Mouse (Mus musculus) mature B cell (primary cell): ENCODE results near the gene Abcg1.

ENCODE experiments used
- in situ Hi-C: fragments of 300-500 bp; cut with MboI; formaldehyde crosslinking; loops from 2 replicates; pipeline ENCODE4 v1.14.3; 2019

The Abcg1 gene

DNA sequence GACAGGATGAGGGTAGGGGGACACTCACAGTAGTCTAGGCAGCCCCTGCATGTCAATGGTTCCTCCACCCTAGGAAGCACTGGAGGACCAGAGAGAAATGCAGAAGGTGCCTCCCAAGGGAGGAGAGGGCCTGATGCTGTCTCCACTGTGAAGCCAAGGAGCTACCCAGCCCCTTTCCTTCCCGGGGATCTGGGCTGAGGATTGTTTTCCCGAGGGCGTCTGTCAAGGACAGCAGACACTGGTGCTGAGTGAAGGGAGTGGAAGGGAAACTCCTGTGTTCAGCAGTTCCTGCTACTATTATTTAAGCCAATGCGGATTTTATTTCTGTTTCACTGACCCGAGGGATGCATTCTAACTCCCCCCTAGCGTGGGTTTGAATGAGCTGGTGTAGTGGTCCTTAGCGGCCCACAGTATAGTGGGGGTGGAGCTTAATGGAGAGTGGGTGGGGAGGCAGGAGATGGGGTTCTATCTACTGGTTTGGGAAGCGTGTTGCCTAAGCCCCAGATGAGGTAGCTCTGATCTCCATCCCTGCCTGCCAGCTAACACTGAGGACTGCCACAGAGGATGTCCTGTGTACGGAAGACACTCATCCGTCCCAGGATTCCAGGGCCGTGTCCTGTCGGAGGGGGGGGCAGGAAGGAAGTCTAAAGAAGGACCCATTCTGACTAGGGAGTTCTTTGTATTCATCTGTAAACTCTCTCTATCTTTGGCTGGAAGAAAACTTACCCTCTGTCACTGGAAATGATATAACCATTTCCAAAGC, 21.8 kb downstream of the Abcg1 start:
- in situ Hi-C loops: no loop called here

DNA sequence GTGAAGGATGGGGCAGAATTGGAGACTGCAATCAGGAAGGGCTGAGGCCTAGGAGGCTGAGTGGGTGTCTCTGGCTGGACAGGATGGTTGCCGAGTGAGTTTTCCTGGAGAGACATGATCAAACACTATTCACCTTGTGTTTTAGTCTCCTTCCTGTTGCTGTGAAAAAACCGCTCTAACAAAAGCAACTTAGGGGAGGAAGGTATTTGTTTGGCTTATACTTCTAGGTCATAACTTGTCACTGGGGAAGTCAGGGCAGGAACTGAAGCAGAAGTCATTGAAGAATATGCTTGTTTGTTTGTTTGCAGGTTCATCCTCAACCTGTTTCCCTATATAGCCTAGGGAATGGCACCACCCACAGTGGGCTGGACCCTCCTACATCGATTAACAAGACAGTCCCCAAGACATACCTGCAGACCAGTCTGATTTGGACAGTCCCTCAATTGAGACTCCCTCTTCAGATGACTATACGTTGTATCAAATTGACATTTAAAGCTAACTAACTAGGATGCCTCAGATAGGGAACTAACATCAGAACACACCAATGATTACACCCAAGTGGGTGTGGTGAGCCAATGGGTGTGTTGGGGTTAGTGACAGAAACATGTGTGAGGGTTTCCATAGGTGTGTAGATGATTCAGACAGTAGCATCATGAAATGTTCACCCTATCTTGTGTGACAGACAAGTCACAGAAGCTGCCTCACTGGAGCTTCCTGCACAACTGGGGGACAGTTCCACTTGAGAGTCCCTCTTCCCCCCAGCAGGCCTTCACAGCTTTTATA, 25.0 kb downstream of the Abcg1 start:
- in situ Hi-C loops: no loop called here

DNA sequence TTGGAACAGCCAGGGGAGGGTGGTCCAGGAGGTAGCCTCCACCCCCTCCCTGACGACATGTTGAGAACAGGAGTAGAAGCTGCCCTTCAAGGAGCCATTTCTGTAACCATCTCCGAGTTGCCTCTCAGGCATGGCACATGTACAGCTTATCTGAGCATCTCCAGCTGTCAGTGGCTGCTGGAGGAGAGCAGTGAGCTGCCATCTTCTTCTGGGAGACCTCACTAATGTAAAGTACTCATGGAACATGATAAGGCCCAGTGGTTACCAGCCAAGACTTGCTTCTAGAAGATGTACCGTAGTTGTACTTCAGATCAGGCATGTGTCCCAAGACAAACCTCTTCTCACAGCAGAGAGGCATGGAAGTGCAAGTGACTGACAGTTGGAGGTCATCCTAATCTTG, 28.0 kb downstream of the Abcg1 start:
- in situ Hi-C loops: no loop called here

DNA sequence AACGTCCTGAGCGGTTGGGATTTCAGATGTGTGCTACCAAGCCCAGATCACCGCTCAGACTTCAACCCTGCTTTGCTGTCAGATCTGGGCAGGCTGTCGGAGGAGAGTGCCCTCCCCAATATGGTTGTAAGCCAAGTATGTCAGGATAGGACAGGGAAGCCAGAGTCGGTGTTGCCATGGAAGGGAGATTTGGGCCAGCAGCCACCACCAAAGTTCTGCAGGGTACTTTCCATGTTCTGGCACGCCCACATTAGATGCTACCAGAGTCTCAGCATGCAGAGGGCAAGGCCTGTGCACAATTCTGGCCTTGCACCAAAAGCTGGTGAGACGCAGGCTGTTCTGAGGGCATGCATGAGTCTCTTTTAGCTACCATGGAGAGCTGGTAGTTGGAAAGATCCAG, 28.7 kb downstream of the Abcg1 start:
- in situ Hi-C loops: no loop called here

DNA sequence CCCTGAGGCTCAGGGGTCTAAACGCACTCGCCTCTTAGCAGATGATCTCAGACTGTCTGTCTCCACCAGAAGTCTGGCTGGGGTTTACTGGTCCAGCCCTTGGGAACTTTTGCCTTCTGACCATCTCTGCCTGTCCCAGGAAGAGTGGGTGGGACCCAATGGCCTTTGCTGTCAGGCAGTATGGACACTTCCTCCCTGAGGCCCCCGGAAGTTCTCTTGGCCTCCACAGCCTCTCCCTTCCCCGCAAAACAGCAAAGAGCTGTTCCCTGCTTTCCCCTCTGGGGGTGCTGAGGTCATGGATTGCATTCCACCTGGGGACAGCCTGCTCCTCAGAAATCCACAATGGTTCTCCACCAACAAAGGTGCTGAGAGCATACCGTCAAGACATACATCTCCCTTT, 31.2 kb downstream of the Abcg1 start:
- in situ Hi-C loops: no loop called here

DNA sequence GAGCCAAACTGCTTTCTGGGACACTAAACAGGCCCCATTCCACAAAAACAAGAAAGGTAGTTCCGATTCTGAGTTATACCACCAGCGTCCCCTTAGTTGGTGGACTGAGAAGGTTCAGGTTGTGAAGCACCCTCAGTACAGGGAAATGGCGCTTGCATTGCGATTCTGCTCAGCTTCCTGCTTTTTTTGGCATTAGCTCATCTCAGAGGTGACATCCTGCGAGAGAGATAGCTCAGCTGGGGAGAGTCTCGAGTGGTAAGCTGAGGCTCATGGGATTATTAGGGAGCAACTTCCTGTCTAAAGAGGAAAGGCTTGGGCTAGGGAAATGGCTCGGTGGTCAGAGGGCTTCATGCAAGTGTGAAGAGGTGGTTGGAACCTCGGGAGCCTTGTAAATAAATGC, 32.4 kb downstream of the Abcg1 start:
- in situ Hi-C loops: no loop called here

DNA sequence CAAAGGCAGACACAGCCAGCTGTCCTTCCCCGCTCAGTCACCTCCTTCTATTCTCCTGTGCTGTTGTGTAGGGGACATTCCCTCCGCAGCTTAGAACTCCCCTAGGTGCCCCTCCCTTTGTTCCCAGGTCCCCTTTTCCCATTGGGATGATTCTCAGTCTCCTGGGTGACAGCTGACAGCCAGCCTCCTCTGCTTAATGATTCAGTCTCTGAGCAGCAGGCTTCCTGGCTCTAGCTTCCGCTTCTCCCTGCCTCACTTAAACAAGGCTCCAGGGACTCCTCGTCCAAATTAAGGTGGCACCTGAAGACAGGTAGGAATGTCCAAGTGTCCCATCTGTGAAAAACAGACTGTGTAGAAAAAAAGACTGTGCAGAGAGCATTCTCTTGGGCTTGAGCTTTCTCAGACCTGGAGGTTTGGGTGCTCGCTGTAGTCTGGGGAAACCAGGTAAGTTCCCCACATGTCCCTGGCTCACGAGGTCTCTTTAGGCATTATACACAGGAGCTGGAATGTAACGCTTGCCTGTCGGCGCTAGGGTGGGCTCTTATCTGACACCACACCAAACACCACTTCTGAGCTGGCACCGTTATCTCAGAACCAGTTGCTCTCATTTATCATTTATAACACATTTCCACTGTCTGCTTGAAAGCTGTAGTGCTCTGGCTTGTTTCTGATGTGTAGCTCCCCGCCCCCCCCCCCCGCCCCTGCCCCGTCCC, 33.7 kb downstream of the Abcg1 start:
- in situ Hi-C loops: no loop called here

DNA sequence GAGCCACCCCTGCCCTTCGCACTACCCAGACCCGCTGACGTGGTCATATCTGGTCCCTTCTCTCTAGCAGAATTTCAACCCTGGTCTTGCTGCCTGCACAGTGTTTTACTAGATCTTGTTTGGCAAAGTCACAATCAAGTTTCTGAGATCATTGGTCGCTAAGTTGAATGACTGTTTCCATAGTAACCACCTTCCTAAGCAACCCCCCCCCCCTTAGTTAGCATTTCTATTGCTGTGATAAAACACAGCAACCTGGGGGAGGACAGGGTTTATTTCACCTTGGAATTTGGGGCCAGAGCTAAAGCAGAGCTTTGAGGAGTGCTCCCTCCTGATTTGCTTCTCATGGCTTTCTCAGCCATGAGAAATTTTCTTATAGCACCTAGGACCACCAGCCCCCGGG, 37.3 kb downstream of the Abcg1 start:
- in situ Hi-C loops: no loop called here

DNA sequence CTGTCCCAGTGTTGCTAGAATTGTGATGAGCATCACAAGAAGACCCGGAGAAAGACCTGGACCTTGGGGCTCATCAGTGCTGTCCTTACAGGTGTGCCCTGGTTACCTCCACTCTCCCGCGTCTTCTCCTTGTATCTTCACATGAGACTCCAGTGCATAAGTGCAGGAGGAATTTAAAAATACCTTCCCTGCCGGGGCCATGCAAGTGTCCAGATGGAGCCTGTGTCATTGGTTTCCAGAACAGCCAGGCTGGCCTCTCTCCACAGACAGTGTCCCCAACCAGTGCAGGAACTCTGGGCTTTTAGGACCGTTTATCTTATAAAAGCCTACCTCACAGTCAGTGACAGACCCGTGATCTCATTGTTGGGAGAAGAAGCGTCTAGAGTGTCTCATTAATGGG, 38.1 kb downstream of the Abcg1 start:
- in situ Hi-C loops: no loop called here

DNA sequence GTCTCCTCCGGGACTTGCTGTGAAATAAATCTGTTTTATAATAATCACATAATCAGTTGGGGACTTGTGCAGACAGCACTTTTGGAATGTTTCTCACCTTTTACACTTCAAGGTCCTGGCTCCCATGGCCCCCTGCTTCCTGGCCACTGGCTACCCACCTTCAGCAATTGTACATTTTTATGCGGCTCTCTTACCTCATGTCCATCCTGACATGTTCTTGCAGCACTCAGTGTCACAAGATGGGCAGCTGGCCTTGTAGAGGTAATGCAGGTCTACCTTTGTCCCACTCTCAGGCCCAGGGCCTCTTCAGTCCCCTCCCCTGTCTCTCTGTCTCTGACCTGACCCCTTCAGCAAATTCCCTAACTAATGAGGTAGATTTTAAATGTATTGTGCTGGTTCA, 39.4 kb downstream of the Abcg1 start:
- in situ Hi-C loops: no loop called here

DNA sequence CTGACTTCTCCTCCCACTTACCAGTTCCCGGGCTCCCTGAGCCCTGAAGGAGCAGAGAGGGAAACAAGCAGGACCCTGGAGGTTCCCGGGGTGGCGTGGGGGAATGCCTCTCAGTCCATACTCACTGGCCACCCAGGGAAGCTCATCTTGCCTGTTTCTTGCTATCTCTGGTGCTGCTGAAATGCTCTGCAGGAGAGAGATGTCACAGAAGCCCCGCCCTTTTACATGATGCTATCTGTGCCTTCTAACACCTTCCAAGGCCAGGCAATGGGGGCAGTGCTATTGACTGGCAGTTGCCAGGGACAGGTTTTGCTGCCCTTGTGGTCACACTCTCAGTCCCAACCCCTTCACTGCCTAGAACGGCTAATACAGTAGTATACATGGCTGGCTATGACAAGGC, 41.3 kb downstream of the Abcg1 start:
- in situ Hi-C loops: no loop called here

DNA sequence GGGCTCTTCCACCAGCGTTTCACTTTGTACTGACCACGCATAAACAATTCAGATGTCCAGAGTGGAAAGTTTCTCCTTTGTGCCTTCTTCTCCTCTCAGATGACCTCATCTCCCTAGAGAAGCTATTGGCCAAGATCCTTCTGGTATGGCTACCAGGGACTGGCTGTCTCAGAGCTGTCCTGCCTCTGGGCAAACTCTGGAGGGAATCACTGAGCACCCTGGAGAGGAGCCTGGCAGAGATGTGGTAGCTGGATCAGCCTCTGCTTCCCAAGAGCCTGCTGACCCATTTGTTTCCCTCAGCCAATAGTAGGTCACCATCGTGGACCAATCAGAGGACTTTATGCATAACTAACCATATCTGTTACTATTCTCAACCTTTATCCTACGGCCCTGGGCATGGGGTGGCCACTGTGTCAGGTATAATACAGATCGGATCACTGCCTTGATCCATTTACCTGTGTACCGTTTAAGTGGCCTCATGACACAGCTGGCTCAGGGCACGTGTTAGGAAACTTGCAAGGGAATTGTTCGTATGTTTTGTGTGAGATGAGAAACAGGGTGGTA, 45.6 kb downstream of the Abcg1 start:
- in situ Hi-C loops: no loop called here

DNA sequence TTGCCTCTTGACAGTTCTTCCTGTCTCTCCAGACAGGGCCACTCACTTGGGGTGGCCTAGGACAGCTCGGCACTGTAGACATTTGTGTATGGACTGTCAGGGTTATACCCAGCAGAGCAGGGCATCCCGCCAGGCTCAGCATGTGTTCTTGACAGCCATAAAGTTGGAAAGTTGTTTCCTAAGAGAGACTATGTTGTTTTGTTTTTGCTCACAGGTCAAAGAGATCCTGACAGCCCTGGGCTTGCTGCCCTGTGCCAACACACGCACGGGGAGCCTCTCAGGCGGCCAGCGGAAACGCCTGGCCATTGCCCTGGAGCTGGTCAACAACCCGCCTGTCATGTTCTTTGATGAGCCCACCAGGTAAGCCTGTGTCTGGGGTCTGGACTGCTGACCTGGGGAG, 46.3 kb downstream of the Abcg1 start:
- in situ Hi-C loops: no loop called here

DNA sequence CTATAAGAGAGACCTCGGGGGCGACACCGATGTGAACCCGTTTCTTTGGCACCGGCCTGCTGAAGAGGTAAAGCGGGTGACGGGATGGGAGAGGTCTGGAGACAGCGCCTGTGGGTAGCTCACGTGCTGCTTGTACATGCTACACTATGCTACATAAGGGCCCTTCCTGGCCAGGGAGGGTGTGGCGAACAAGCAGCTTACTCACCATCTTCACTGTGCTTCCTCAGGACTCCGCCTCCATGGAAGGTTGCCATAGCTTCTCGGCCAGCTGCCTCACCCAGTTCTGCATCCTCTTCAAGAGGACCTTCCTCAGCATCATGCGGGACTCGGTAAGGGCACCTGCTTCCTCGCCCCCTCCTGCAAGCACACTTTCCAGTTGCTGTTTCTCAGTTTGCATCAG, 50.9 kb downstream of the Abcg1 start:
- in situ Hi-C loops: no loop called here

DNA sequence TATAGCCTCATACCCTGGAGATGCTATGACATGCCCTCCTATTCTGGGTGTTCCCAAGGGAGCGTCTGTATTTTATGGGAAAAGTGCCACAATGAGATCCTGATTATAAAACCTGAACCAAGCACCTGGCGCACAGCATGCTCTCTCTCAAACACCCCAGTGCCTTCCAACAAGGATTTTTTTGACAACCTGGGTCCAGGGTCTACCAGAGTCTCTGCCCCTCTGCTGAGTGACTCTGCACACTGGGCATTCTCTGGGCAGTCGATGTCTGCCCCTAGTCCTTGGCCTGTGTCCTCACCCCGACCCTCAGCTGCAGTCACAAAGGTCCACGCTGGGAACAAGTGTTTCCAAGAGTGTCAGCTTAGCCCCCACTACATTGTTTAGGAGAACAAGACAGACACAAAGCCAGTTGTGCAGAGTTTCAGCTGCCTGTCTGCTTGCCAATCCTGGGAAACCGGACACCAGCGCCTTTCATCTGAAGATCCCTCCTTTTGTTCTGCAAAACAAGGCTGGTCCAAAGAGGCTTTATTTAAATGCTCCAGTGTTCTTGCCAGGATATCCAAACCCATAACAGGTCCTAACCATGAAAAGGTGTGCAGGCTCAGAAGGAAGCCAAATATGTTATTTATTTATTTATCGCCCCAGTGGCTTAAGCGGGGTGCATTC, 55.8 kb downstream of the Abcg1 start:
- in situ Hi-C loops: no loop called here

DNA sequence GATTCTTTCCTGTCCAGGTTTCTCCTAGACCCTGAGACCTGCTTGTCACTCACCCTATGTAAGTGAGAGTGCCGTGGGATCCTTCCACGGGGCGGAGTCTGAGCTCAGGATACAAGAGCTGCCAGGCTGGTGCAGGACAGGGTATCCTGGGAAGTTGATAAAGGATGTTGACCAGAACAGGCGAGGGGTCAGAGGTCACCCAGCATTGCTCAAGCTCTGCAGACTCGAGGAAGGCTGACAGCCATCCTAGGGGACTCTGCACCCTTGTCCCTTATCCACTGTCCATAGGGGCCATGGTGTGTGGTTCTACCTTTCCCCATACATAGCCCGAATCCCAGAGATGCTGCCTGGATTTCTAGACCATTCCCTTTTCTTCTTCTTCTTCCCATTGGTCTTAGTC, 58.6 kb downstream of the Abcg1 start:
- in situ Hi-C loops: loop anchor here (5.0 kb wide), 1 partner anchor 94 kb away; no protein-coding TSS in a partner anchor

DNA sequence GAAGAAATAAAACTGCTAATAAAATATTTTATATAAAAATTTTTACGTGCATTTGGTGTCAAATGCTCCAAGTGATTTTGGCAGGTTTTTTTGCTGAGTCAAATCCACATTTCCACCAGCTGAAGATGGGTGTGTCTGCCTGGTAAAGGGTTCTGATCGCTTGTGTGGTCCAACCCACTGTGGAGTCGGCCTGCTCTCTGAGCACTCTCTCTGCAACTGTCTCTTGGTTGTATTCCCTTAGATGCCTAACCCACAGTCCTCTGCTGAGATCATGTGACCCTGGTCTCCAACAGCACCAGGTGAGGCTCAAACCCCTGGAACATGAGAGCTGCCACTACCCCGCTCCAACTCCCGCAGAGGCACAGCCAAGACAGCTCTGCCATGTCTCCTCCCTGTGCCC, 60.5 kb downstream of the Abcg1 start:
- in situ Hi-C loops: loop anchor here (5.0 kb wide), 1 partner anchor 96 kb away; no protein-coding TSS in a partner anchor

DNA sequence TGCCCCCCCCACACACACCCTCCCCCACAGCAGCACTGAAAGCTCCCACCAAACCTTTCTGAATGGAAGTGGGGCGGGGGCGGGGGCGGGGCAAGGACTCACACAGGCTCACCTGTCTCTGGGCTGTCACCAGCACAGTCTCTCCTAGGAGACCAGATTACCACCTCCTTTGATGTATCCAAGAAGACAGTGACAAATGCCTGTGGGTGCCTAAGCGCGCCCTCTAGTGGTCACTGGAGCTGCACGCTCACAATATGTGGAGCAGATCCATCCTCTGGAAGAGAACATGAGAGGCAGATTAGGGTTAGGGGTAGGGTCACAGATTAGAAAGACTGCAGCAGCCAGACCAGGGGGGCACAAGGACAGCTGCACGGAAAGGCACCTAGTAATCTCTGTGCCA, 62.0 kb downstream of the Abcg1 start:
- in situ Hi-C loops: loop anchor here (5.0 kb wide), 1 partner anchor 97 kb away; no protein-coding TSS in a partner anchor

DNA sequence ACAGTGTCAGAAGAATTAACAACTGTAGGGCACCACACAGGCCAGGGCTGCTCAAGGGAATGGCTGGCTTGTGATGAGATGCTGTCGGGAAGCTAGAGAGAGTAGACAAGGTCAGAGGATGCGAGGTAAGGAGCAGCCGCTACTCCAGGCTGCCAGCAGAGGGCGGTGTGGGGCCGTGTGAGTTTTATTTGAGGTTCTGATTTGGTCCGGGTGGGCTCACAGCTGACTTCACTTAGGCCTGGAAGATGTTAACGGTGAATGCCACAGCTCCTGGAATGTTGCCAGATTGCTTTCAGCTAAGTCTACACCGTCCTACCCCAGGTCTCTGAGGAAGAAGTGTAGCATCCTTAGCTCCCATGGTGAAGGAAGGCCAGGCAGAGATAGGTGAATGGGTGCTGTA, 64.5 kb downstream of the Abcg1 start:
- in situ Hi-C loops: no loop called here

DNA sequence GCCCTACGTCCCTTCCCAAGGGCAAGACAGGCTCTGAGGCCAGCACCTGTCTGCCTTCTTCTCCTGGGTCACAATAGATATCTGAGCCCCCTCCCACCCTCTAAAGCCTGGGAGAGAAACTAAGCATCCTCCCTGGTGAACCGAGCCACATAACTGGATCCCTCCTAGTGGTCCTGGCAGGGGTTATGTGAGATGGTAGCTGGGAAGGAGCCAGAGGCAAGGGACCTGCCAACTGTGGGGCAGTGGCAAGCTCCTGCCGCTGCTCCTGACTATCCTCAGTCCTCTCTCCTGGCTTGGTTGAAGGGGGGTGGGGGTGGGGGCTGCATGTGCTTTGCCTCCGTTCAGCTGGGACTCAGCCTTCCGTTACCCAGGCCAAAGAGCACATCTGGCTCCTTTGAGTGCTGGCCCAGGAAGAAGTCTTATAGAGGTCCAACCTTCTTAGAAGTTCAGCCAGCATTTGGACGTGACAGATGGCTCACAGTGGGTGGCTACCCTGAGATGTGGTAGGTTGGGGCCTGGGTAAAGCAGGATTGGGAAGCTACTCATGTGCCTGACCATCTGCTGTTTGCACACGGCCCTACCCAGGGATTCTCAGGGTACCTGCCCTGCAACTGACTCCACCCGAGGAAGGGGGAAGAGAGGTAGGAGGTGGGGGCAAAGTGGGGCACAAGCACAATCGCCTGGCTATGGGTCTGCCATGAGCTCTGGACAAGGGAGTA, 68.2 kb downstream of the Abcg1 start:
- in situ Hi-C loops: no loop called here

DNA sequence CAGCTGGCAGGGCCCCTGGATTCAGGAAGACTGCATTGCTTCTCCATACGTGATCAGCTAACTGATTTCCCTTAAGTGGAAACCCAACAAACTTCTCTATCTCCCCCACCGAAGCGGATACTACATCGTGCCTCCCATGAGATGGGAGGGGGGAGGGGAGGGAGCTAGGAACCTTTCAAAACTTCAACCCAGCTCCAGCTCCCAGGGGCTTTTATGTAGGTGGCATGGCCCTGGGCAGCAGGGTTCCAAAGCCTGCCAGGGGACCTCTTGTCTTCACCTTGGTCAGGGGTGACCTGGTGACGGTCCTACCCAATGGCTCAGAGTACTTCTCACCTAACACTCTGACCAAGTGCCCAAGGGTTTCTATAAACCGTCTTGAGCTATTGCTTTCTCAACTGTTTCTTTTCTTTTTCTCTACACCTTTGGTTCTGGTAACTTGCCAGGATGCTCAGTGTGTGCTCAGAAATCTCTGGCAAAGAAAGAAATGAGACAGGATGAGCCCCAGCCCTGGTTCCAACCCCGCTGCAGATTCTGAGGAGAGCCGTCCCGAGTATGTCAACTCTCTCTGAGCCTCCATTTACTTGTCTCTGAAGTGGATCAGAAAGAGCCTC, 71.3 kb downstream of the Abcg1 start:
- in situ Hi-C loops: no loop called here
